Mouse (Mus musculus): Measurements from ENCODE around the gene Tmem156.
"Not testable (repeated sequence)": the region's sequence is repeated elsewhere in the genome, so short reads cannot be mapped to it uniquely, and the experiment has no call there.

The Tmem156 gene

GRCm38 (mm10) chr5:65091921-65092320 lies at the start of gene Tmem156:
Tmem156 (minus strand) TSS chr5:65092132.
- no peak for DNase-seq (ENCODE audit: low spot score in 2 of 2)

DNA sequence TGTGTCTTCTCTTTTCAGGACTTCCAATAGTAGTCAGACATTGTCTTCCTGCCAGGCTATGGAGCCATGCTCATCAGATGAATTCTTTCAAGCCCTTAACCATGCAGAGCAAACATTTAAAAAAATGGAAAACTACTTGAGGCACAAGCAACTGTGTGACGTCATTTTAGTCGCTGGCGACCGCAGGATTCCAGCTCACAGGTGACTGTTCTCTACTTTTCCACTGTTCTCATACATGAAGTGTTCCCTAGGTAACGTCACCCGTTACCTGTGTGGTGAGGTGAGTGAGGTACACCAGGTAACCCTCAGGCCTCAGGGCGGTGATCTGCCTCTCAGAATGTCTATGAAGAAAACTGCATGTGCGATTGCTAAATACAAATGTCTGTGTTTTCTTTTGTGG lies 49.3 kb upstream of the Tmem156 start:
- DNase-seq (ENCODE audit: low spot score in 2 of 2), result no peak

- no peak for DNase-seq (ENCODE audit: low spot score in 2 of 2)
These were observed 45.1 kb upstream of the Tmem156 start for GRCm38 (mm10) chr5:65137073-65137472.

DNA sequence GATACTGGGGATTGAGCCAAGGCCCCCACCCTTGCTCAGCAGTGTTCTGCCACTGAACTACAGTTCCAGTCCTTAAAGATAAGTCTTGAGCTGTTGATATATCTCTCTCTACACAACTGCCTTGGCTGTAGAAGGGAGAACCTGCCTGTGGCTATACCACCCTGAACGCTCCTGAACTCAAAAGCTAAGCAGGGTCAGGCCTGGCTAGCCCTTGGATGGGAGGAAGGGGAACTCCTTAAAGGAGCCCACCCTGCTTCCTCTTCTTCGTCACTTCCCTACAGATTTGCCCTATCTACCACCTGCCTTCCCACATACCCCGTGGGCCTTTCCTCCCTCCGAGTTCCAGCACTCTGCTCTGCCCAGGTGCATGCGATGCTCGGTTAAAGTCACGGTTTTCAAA lies 44.2 kb upstream of the Tmem156 start:
- DNase-seq (ENCODE audit: low spot score in 2 of 2), result no peak

DNA sequence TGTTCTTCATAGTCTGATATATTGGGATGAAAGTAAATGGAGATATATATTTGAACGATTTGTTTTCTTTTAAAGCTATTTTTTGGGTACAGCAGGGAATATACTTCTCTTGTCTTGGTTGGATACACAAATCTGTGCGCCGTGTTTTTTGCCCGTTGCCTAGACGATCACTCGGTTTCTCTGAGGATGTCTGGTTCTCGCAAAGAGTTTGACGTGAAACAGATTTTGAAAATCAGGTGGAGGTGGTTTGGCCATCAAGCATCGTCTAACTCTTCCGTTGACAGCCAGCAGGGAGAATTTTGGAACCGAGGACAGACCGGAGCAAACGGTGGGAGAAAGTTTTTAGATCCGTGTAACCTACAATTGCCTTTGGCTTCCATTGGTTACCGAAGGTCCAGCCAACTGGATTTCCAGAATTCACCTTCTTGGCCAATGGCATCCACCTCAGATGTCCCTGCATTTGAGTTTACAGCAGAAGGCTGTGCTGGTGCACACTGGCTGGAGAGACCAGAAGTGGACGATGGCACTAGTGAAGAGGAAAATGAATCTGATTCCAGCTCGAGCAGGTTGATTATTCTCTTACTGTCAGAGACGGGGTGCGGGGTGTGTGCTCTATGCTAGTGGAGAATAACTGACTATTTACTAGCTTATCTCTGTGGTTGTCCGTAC lies 39.4 kb upstream of the Tmem156 start:
- peak; percentile 11 to 33 for DNase-seq (ENCODE audit: low spot score in 2 of 2)

DNA sequence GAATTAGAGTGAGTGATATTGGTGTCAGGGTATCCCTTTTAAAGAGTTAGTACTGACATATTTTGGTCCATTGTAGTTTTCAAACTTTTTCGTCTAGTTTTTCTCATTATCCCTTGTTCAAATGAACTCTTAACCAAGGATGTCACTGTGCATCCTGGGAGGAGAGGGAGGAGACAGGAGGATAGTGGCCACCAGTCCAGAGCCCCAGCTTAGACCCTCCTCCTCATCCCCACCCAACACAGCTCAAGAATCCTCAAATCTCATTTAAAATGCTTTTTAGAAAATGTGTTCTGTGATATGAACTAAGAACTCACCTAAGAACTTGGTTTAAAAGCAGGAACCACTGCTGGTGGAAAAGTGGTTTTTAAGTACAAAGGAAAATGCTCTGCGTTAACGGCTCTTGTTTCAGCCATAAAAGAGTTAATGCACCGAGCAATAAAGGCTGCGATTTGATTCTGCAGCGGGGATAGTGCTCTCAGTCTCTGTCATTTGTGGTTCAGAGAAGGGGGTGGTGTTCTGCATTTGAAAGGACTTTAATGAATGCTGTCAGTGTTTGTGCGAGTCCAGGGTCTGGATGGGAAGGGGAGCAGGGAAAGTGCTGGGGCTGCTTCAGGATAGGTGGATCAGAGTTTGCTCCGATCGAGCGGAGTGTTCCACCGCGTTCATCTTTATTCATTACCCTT lies 38.7 kb upstream of the Tmem156 start:
- no peak for DNase-seq (ENCODE audit: low spot score in 2 of 2)

DNA sequence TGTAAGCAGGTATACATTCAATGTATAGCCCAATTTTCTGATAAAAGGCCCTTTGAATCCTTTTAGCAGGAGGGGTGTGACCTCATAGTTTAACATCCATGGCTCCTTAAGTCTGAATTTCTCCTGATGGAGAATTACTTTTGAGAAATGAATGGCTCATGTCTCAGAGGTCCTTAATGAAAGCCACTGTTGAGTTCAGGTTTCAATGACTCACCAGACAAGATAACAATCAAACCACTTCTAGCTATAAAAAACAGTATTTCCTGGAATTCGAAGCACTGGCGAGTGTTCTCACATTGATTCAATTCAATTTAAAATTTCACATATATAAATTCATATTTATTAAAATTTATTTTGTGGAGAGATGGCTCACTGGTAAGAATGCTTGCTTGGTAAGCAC lies 36.5 kb upstream of the Tmem156 start:
- no peak for DNase-seq (ENCODE audit: low spot score in 2 of 2)

DNA sequence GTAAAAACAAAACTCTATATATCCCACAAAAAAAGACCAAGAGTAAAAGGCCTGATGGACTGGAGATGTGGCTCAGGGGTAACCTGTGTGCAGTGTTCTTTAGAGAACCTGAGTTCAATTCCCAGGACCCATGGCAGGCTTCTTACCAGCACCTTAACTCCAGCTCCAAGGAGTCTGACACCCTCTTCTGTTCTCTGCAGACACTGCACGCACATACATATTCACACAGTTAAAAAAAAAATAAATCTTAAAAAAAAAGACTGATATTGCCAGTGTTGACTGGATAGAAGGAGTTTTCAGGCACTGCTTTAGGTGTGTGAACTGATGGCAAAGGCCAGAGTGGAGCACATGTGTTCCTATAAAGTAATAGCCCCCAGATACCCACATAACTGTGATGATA lies 34.2 kb upstream of the Tmem156 start:
- DNase-seq (ENCODE audit: low spot score in 2 of 2), result no peak

DNA sequence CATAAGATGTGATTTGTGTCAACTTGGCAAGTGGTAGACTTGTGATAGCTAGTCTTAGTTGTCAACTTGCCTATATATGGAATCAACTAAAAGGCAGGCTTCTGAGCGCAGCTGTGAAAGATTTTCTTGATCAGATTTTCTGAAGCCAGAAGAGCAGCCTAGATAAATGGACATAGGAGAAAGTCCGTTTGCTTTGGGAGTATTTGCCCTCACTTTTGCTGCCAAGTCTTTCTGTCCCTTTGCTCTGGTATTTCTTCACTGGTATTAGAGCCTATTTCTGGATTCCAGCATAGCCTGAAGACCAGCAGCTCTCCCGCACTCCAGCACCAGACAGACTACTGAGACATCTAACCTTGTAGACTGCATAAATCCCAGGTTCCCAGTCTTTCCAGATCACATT lies 30.7 kb upstream of the Tmem156 start:
- DNase-seq (ENCODE audit: low spot score in 2 of 2), result no peak

DNA sequence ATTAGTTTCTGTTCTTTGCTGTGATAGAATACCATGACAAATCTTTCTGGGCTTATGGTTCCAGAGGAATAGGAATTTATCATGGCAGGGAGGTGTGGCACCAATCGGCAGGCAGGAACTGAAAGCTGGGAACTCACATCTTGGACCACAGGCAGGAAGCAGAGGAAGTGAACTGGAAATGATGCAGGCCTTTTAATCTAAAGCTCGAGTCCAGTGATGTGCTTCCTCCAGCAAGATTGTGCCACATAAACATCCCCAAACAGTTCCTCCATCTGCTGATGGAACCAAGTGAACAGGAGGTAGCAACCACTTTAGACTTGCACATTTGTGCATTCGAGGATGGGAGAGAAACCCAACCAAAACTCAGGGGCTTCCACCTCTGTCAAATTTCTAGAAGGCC lies 28.0 kb upstream of the Tmem156 start:
- no peak for DNase-seq (ENCODE audit: low spot score in 2 of 2)

- DNase-seq (ENCODE audit: low spot score in 2 of 2), result no peak
These were observed 27.6 kb upstream of the Tmem156 start for GRCm38 (mm10) chr5:65119495-65119894.

GRCm38 (mm10) chr5:65116789-65117188 lies 24.9 kb upstream of the Tmem156 start:
- no peak for DNase-seq (ENCODE audit: low spot score in 2 of 2)

- no peak for DNase-seq (ENCODE audit: low spot score in 2 of 2)
These were observed 21.4 kb upstream of the Tmem156 start for GRCm38 (mm10) chr5:65113323-65113722.

DNA sequence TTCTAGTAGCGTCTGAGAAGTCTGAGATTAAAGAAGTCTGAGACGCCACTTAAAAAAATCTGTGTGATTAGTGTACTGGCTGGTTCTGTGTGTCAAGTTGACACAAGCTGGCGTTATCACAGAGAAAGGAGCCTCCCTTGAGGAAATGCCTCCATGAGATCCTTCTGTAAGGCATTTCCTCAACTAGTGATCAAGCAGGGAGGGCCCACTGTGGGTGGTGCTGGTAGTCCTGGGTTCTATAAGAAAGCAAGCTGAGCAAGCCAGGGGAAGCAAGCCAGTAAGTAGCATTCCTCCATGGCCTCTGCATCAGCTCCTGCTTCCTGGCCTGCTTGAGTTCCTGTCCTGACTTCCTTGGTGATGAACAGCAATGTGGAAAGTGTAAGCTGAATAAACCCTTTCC lies 20.3 kb upstream of the Tmem156 start:
- DNase-seq (ENCODE audit: low spot score in 2 of 2), result not testable (repeated sequence)

- DNase-seq (ENCODE audit: low spot score in 2 of 2), result no peak
These were observed 16.0 kb upstream of the Tmem156 start for GRCm38 (mm10) chr5:65107773-65108432.

DNA sequence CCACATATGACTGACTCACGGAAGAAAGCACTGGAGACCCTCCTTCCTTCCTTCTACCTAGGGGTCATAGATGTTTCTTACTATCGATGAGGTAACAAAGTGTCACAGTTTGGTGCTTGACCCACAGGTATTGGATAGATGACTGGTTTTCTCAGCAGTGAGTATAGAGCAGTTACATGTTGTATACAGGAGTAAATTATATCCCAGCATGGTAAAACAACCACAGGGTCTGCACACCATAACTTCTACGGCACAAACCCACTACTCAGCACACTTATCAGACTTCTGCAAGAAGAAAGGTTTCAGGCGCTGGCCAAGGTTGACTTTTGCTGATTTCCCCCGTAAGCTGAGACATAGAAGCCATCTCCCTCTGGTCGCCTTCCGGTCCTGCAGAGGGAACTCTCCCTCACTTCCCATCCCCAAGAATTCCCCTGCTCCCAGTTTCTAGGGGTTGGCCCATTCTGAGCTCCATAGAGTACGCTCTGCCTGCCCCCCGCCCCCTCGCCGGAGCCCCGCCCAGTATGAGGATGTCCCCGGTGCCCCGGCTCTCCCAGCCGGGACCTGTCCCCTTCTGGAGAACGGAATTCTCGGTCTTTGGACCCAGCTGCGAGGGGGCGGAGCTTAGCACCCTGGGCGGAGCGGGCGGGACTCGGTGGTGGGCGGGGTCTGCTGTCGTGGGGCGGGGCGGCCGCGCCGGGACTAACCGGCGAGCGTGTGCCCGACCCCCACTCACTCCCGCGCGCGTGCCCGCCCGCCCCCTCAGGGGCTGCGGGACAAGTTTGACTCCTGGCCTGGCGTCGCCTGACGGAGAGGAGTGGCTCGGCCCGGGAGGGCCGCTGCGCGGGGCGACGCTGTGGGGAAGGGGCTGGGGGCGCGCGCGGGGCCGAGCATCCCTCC lies 15.2 kb upstream of the Tmem156 start, which contains the start of gene Klhl5:
TSS of gene Klhl5 (plus strand) at position 664 of the 897 bp plus-strand sequence.
- DNase-seq (ENCODE audit: low spot score in 2 of 2), result peak; percentile 56 to 70

- no peak for DNase-seq (ENCODE audit: low spot score in 2 of 2)
These were observed 10.7 kb upstream of the Tmem156 start for GRCm38 (mm10) chr5:65102641-65103042.

GRCm38 (mm10) chr5:65102026-65102640 lies 10.2 kb upstream of the Tmem156 start:
- no peak for DNase-seq (ENCODE audit: low spot score in 2 of 2)

DNA sequence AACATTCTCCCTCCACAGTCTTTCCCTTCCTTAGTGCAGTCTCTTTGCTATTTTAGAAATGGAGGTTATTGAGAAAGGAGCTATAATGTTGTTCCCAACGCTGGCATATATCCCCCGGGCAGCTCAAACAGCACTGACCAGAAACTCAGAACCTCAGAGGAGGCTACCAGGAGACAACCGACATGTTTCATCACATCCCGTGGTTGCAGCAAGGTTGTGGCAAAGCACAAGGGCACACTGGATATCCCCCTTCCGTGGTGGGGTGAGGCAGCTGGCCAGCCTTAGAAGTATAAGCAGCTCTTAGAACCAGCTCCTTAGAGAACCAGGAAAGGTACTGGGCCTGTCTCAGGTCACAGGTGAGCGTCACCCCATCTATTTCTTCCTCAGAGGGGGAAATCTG lies 9.7 kb upstream of the Tmem156 start:
- DNase-seq (ENCODE audit: low spot score in 2 of 2), result no peak

GRCm38 (mm10) chr5:65101209-65101608 lies 9.3 kb upstream of the Tmem156 start:
- DNase-seq (ENCODE audit: low spot score in 2 of 2), result no peak

DNA sequence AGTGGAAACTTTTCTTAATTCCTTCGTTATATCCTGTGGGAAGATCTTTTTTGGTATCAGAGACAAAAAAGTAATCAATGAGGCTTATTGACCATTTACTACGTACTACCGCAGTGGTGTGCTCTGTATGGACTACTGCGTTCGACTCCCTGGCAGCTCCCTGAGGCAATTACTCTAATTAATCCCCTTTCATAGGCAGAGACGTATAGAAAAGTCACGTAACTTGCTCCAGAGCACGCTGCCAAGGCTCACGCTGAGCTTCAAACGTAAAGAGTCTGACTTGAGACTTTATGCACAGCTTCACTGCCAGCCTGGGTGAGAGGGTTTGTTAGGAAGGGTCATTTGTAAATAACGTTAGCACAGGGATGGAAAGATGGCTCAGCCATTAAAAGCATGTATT lies 8.1 kb upstream of the Tmem156 start:
- DNase-seq (ENCODE audit: low spot score in 2 of 2), result no peak

DNA sequence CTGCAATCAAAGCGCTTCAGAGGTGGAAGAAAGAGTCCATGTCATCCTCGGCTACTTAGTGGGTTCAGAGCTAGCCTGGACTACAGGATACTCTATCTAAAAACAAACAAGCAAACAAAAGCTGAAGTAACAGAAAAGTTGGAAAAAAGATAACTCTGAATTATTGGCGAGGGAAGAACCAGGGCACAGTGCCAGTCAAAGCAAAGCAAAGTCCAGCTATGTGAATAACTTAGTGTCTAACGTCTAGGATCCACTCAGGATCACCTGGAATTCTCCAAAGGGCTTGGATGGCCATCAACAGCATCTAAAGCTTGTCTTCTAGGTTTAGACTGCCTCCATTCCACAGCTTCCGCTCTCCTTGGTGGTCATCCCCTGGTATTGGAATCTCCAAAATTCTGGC lies 5.5 kb upstream of the Tmem156 start:
- DNase-seq (ENCODE audit: low spot score in 2 of 2), result no peak
